Mouse (Mus musculus) hindbrain, embryonic 10.5 days (tissue): ENCODE measurements at regions not wholly inside any gene's neighbourhood (a gene's known extent, or its start where the extent isn't known, plus 50 kb on each side); places are given as distances from the start of the nearest gene placed in this dataset.

Experiments used
- DNase-seq: peaks from one replicate; pipeline ENCODE4 v3.0.0-alpha.2; 2017; ENCODE audit warnings: low spot score
- H3K27ac ChIP-seq: fragments of 300-500 bp; sonication (generic); 2 replicates; pipeline ENCODE4 v1.5.1; 2016; ENCODE audit warnings: mild to moderate bottlenecking, moderate library complexity
- H3K27me3 ChIP-seq: fragments of 300-500 bp; sonication (generic); 2 replicates; pipeline ENCODE4 v1.6.1; 2016; ENCODE audit warnings: mild to moderate bottlenecking; ENCODE audit not compliant: poor library complexity, insufficient read depth, severe bottlenecking
- H3K36me3 ChIP-seq: fragments of 300-500 bp; sonication (generic); 2 replicates; pipeline ENCODE4 v1.6.1; 2016; ENCODE audit warnings: mild to moderate bottlenecking, moderate library complexity
- H3K4me1 ChIP-seq: fragments of 300-500 bp; sonication (generic); replicated peaks from 2 replicates; pipeline ENCODE4 v1.6.1; 2016; ENCODE audit warnings: mild to moderate bottlenecking
- H3K4me3 ChIP-seq: fragments of 300-500 bp; sonication (generic); 2 replicates; pipeline ENCODE4 v1.5.1; 2016; ENCODE audit warnings: mild to moderate bottlenecking, moderate library complexity
- H3K9me3 ChIP-seq: fragments of 300-500 bp; sonication (generic); 2 replicates; pipeline ENCODE4 v1.6.1; 2016; ENCODE audit warnings: mild to moderate bottlenecking, moderate library complexity
- WGBS: fragments of 180-500 bp; shearing (Covaris S2); methylation state at CpG from one replicate; pipeline ENCODE4 v1.1.7; 2016; 5-methylcytosine and 5-hydroxymethylcytosine counted together

DNA sequence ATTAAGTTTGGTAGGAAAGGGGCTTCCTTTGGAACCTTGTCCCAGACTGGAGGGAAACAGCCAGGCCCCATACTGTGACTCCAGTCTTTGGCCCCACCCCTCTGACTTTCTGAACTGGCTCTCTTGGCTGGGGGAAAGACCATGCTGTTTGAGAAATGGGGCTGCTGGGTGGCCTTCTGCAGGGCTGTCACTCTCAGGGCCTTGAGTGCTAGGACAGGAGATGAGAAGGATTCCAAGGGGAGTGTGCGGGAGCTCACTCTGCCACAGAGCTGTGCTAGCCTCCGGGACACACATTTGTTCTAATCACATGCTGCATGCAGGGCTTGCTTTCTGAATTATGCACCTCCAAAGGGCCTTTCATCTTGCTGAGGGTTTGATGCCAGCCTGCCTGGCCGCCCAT, 124.3 kb upstream of the Lrfn2 start:
- 71% methylated on average over 3 of the region's 3 CpGs for WGBS
- Histone ChIP-seq H3K4me3 (no peak overlapping the region), H3K9me3 (0 out of 2 replicates have a peak, but pooled peaks cover 3% of the 10 kb centered on the region), H3K27me3 (no peaks in the 10 kb centered on the region), H3K27ac (no peak overlapping the region), H3K4me1 (peaks cover 14% of the 10 kb centered on the region), H3K36me3 (no peaks in the 10 kb centered on the region)
- DNase-seq: no peak

DNA sequence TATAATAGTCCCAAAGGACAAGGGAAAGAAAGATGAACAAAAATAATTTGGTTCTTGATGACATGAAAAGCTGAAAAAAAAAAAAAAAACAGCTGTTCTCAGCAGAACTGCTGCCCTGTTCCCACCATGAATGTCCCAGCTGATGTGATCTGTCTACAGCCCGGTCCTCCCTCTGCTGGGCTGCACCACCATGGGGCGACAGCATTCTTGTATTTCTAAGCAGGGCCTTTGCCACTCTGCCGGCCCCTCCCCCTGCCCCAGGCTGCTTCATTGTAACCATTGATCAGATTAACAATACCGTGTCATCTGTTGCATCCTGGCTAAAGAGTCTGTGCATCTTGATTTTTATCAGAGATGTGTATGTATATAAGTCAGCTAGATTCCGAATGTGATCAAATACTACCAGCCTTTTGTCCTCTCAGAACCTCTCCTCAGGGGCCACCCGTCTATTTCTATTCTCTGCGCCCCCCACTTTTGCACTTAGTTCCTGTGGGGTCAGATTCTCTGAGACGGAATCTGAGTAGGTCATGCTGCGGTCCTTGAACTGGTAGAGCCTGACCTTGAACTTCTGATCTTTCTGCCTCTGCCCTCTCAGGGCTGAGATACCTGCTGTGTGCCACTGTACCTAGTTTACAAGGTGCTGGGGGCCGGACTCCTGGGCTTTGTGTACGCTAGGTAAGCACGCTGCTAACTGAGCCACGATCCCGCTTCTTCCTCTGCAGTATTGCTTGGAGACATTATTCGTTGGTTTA, 117.2 kb upstream of the Lrfn2 start:
- Histone ChIP-seq H3K9me3 (no peaks in the 10 kb centered on the region), H3K27ac (peak overlapping the region; percentile 35; the same call in 1 of the 2 replicates), H3K27me3 (no peaks in the 10 kb centered on the region), H3K4me3 (no peak overlapping the region), H3K36me3 (no peaks in the 10 kb centered on the region), H3K4me1 (peaks cover 53% of the 10 kb centered on the region)
- WGBS: 39% methylated on average over 15 of the region's 15 CpGs
- DNase-seq: peak; percentile 81

DNA sequence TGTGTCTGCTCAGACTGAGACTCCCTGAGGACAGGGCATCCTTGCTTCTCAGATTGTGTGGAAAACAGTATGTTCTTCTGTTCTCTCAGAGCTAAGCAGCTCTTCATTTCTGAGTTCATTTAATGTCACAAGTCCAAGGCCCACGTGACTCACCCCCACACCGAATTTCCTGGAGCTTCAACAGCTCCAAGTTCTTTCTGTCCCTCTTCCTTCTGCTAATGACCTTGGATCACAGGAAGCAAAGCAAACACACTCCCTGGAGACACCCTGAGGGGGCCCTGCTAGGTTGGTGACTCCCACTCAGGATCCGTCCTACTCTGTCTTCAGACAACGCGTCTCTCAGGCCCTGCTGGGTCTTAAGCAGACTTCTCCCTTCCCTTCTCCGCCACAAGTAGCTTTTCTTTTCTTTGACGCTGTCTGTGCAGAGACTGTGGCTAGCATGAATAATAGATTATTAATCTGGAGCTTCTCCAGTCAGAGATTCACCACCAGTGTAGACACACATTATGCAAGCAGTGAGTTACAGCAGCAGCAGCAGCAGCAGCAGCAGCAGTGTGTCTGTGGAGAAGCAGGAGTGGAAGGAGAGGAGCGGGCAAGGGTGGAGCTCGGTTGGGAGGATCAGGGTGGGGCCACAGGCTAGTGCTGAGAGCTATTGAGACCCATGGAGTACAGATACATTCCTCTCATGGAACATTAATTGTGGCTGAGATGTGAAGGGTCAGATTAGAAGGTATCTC, 115.4 kb upstream of the Lrfn2 start:
- DNase-seq: no peak
- Histone ChIP-seq H3K4me3 (no peak overlapping the region), H3K27me3 (no peaks in the 10 kb centered on the region), H3K4me1 (peaks cover 51% of the 10 kb centered on the region), H3K9me3 (no peaks in the 10 kb centered on the region), H3K36me3 (no peaks in the 10 kb centered on the region), H3K27ac (no peak overlapping the region)
- WGBS: 76% methylated on average over 9 of the region's 9 CpGs

DNA sequence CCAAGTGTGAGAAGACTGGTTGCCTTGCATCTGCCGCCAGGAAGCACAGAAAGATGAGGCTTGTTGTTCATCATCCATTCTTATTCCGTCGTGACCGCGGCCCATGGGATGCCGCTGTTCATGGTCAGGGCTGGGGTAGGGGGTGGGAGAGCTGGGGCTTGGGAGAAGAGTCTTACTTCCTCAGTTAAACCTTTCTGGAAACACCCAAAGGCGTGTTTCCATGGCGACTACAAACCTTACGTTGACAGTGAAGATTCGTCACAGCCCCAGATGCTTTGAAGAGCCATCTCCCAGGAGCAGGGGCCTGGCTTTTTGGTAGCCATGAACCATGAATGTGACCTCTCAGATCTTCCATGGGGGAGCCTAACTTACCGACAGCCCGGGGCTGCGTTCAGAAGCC, 114.6 kb upstream of the Lrfn2 start:
- no peaks in the 10 kb centered on the region for H3K36me3 ChIP-seq
- no peak for DNase-seq
- no peak overlapping the region for H3K27ac ChIP-seq
- no peaks in the 10 kb centered on the region for H3K9me3 ChIP-seq
- no peak overlapping the region for H3K4me3 ChIP-seq
- 68% methylated on average over 13 of the region's 13 CpGs for WGBS
- H3K4me1 ChIP-seq: peaks cover 43% of the 10 kb centered on the region
- no peaks in the 10 kb centered on the region for H3K27me3 ChIP-seq

DNA sequence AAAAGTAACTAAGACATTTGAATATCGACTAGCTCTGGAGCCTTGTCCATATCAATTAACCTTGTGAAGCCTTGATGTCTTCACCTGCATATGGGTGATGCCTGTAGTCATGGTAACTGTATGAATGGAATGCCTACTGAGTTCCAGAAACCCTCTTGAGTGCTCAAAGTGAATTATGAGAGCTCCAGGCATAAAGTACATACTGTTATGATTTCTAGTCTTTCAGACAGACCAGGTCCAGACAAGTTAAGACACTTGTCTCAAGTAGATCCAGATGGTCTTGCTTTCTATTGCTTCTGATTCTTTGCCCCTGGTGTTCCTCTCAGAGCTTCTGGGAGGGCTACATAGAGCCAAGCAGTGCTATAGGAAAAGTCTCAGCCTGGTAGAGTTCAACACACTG, 112.5 kb upstream of the Lrfn2 start:
- no peaks in the 10 kb centered on the region for H3K36me3 ChIP-seq
- H3K4me1 ChIP-seq: peaks cover 30% of the 10 kb centered on the region
- 92% methylated on average over 1 of the region's 1 CpGs for WGBS
- H3K4me3 ChIP-seq: no peak overlapping the region
- DNase-seq: no peak
- no peaks in the 10 kb centered on the region for H3K27me3 ChIP-seq
- H3K9me3 ChIP-seq: no peaks in the 10 kb centered on the region
- no peak overlapping the region for H3K27ac ChIP-seq

DNA sequence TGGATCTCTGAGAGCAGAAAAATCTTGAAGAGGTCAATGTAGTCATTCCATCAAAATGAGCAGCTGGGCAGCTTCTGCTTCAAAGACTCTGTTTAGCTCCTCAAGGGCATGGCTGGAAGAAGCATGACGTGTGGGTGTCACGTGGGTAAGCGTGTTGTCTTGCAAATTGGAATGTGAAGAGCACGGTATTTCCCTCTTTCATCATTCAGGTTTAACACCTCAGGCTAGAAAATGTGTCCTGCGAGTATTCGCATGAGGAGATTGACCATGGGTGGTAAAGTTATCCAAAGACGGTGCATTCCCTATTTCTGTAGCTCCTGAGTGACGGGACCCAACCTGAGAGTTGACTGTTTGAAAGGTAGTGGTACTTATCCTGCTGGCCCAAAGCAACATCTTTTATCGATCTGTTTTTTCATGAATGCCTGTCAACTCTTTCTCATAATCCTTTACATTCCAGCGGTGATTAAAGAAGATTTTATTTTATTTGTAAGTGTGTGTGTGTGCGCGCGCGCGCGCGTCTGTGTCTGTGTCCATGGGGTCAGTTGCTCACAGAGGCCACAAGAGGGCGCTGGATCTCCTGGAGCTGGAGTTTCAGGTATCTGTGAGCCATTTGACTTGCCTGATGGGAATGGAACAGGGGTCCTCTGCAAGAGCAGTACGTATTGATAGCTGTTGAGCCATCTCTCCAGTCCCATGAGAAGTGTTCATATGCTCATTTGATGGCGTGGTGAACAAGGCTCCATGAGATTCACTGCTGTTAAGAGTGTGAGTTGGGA, 109.9 kb upstream of the Lrfn2 start:
- peaks cover 13% of the 10 kb centered on the region for H3K4me1 ChIP-seq
- H3K9me3 ChIP-seq: no peaks in the 10 kb centered on the region
- no peaks in the 10 kb centered on the region for H3K27me3 ChIP-seq
- H3K27ac ChIP-seq: no peak overlapping the region
- H3K36me3 ChIP-seq: no peaks in the 10 kb centered on the region
- no peak for DNase-seq
- no peak overlapping the region for H3K4me3 ChIP-seq
- 91% methylated on average over 20 of the region's 20 CpGs for WGBS

DNA sequence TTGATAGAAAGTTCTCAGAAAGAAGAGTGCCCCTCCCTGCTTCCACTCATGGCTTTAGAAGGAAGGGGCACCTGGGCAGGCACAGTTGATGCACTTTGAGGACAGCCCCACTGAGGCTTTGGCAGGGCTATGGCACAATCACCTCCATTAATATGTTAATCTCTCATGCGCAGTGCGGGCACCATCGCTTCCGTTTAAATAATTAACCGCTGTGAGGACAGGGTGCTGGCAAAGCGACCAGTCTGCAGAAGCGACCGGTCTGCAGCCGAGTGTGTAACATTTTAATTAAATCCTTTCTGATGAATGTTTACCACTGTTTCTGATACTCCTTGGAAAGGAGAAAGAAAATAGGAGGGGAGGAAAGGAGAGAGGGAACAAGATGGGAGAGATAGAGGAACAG, 108.3 kb upstream of the Lrfn2 start:
- H3K27ac ChIP-seq: no peak overlapping the region
- no peak overlapping the region for H3K4me3 ChIP-seq
- no peaks in the 10 kb centered on the region for H3K9me3 ChIP-seq
- peaks cover 5% of the 10 kb centered on the region for H3K4me1 ChIP-seq
- no peak for DNase-seq
- no peaks in the 10 kb centered on the region for H3K27me3 ChIP-seq
- H3K36me3 ChIP-seq: no peaks in the 10 kb centered on the region
- WGBS: 78% methylated on average over 9 of the region's 9 CpGs

DNA sequence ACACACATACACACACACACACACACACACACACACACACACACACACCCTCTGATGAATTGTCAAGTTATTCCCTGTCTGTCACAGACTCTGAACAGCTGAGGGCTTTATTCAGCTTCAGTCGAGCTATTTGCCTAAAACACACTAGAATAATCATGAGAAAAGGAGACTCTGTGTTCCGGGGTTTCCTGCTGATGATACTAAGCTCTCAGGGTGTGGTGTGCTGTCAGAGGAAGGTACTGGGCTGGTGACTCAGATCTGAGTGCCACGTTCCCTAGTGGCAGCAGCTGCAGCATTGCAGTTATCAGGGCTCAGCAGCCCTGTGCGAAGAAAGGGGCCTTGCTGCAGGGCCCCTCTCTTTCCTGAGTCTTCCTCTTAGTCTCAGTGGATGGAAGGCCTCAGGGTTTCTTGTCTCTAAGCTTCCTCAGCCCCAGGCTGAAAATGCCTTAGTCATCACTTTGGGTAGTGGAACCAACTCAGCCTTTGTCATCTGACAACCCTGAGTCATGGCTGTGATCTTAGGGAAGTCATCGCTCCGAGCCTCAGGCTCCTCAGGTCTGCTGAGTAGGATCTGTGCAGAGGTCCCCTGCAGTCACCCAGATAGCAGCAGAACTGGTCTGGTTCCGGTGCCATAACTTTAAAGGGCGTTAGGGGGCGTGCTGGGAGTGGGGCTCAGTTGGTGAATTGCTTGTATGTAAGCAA, 106.8 kb upstream of the Lrfn2 start:
- Histone ChIP-seq H3K27me3 (no peaks in the 10 kb centered on the region), H3K4me3 (no peak overlapping the region), H3K4me1 (peaks cover 5% of the 10 kb centered on the region; the same call in 1 of the 2 replicates), H3K27ac (0 out of 2 replicates have a peak overlapping the region, but pooled peaks have one; percentile 13), H3K36me3 (no peaks in the 10 kb centered on the region), H3K9me3 (no peaks in the 10 kb centered on the region)
- DNase-seq: no peak
- WGBS: 63% methylated on average over 9 of the region's 9 CpGs

DNA sequence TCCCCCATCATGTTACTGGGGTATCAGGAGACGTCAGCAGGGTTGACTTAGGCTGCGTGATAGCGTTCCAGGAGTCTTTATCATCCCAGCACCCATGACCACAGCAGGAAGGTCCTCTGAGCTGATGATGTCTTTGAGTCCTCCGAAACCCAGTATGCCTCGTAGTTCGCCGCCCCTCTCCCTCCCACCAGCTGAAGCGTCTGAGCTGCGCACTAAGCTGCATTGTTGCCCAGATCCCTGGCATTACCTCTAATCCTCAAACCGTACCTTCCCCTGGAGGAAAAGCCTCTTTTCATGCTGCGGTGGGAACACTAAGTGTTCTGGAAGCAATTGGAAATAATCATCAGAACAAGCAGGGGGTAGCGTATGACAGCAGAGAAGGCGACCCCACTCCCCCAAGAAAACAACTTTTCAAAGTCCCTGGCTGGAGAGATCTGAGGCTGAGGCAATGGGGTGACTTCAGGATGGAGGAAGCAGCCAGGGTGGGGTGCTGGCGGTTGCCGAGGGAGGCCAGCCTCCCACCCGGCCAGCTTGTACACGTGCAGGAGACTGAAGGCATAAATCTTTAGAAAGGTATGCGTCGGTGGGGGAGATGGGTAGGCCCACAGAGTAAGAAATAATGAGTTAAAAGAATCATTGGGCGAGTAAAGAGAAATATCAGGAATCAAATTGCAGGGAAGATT, 93.7 kb upstream of the Lrfn2 start:
- no peaks in the 10 kb centered on the region for H3K36me3 ChIP-seq
- H3K4me1 ChIP-seq: no peaks in the 10 kb centered on the region
- no peaks in the 10 kb centered on the region for H3K27me3 ChIP-seq
- no peaks in the 10 kb centered on the region for H3K9me3 ChIP-seq
- H3K4me3 ChIP-seq: no peak overlapping the region
- WGBS: 78% methylated on average over 20 of the region's 20 CpGs
- DNase-seq: no peak
- H3K27ac ChIP-seq: no peak overlapping the region

DNA sequence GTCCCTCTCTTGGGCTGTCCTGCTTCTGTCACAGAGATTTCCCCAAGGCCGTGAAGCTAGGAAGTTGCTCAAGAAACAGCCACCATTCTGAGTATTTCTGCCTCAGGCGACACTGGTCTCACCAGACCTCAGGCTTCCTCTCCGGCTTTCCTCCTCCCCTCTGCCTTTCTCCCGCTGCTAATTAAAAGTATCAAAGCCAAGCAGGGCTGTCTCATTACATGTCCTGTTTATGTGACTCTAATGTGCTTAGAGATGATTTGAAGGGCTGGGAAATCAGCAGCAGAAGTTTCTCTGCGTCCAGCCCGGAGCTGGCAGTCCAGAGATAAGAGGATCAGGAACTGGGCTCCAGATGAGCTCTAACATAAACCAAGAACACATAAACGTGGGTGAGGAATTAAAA, 84.3 kb upstream of the Lrfn2 start:
- Histone ChIP-seq H3K27ac (no peak overlapping the region), H3K27me3 (no peaks in the 10 kb centered on the region), H3K36me3 (no peaks in the 10 kb centered on the region), H3K9me3 (no peaks in the 10 kb centered on the region), H3K4me3 (no peak overlapping the region), H3K4me1 (no peaks in the 10 kb centered on the region)
- no peak for DNase-seq
- WGBS: 80% methylated on average over 7 of the region's 7 CpGs

DNA sequence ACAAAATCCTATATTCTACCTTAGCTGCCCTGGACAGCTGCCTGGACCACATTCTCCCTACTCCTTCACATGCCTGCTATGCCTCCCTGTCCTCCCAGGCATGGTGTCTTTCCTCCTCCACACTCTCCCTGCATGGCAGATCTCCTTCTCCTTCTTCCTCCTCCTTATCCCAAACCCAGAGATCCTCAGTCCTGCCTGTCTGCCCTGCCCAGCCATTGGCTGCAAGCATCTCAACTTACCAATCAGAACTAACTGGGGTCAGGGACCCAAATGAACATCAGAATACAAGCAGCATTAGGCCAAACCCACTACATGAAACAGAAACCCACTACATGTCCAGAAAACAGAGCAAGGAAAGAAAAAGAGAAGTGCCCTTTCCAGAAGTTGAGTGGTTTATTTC, 81.3 kb upstream of the Lrfn2 start:
- Histone ChIP-seq H3K9me3 (no peaks in the 10 kb centered on the region), H3K4me3 (no peak overlapping the region), H3K27me3 (no peaks in the 10 kb centered on the region), H3K27ac (no peak overlapping the region), H3K4me1 (0 out of 2 replicates have a peak, but pooled peaks cover 3% of the 10 kb centered on the region), H3K36me3 (no peaks in the 10 kb centered on the region)
- DNase-seq: no peak

DNA sequence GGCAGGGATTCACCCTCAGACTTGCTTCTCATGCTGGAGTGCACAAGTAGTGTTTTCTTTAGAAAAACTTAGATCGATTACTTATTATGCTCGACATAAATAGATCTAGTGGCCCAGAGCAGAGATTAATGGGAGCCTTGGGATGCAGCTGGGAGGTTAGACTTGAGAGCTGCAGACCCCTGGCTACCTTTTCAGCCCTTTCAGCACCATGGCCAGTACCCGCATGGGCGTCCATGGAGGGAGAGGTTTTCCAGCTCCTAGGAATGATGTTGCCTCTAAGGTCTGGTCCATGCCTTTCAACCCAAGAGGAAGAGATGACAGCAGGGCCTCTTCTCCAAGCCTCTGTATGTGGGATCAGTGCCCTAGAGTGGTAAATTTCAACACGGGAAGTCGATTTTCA, 73.3 kb upstream of the Lrfn2 start:
- Histone ChIP-seq H3K27ac (no peak overlapping the region), H3K9me3 (no peaks in the 10 kb centered on the region), H3K27me3 (no peaks in the 10 kb centered on the region), H3K4me1 (0 out of 2 replicates have a peak, but pooled peaks cover 3% of the 10 kb centered on the region), H3K36me3 (no peaks in the 10 kb centered on the region), H3K4me3 (no peak overlapping the region)
- 57% methylated on average over 6 of the region's 6 CpGs for WGBS
- peak; percentile 42 for DNase-seq
